Mouse (Mus musculus): Measurements from ENCODE around the gene Slc12a4. TPM values are rescaled to one million over a fixed set of nuclear protein-coding genes. Genes with fewer than 3 reads are reported as not detected.

The Slc12a4 gene
- total RNA-seq, 1 experiment from 2014 or later, result 2.7 TPM

DNA sequence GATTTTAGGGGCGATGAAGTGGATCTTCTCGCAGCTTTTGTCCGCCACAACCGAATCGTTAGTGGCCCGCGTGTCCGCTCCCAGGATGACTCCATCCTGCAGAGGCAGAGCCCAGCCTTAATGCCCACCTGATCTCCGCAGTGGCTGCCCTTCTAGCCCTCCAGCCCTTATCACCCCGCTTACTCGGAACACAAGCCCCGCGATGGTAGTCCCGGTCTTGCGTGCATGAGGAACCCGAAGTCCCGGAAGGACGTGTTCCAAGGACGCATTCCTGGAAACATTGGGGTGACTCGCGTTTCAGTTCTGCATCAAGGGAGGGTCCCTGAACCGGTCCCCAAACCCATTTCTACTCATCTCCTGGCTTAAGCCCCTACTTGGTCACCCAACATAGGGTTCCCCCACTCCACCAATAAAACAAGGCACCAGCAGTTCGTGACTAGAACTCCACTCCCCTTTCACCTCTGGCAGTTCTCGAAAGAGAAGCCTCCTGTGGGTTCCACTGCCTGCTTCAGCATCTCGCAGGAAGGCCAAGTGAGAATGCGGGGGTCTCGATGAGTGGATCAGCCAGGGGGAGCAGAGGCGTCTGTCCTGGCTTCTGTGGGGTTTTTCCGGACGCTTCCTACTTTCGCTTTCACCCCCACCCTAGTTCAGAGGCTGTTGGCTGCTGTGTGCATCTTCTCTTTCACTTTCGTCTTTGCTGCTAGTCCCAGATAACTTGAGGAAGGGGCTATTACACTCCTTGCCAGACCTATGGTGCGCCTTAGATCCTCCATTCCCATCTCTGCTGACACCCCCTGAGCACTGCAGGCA, 28.2 kb downstream of the Slc12a4 start:
- ATAC-seq (ENCODE audit: extremely low read depth, insufficient number of reproducible peaks, low FRiP score, poor library complexity, severe bottlenecking), result peak; percentile 25

- peak; percentile 82 for ATAC-seq (ENCODE audit: extremely low read depth, insufficient number of reproducible peaks, low FRiP score, poor library complexity, severe bottlenecking)
These were observed 28.9 kb downstream of the Slc12a4 start for GRCm38 (mm10) chr8:105936866-105937475.

DNA sequence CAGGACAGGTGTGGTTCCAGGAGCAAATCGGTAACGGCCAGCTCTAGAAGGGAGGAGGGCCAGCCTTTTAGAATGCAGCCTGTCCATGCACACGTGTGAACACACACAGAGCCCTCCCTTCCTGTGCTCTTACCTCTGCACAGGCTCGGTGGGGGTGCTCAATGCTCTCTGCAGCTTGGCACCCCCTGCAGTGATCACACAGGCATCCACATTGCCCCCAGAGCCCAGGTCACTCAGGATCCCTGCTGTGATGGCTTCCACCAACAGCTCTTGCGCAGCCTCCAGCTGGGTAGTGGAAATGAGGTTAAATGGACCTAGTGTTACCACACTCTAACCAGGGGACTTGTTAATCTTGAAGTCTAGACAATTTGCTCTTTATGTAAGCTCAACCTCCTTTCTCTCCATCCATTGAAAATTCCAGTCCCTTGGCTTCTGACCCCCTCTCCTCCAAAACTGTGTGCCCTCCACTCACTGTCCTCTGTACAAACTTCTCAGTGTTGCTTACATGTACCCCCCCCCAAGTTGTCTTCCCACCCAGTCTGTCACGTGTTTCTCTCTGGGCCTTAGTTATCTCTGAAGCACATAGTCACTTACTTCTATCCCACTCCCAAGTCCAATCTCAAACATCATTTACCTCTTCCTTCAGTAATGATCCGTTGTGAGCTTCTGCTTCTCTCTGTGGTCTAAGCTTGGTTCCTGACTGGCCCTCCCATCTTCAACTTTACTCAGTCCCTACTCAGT, 29.9 kb downstream of the Slc12a4 start:
- no peak for ATAC-seq (ENCODE audit: extremely low read depth, insufficient number of reproducible peaks, low FRiP score, poor library complexity, severe bottlenecking)

DNA sequence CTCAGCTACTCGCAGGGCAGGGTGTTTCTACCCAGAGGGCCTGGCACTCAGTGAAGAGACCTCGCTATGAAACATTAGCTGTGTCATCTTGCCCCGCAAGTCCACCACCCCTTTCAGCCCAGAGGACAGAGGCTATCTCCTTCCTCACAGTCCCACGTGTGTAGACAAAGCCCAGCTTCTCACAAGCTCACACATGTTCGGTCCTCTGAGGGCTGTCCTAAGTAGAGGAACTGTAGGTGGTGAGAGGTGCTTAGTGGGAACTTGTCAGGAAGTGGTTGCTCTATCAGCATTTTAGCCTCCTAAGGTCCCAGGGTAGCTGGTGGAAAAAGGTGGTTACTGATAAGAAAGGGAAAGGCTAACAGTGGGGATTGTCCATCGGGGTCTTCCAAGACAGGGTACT, 30.8 kb downstream of the Slc12a4 start:
- no peak for ATAC-seq (ENCODE audit: extremely low read depth, insufficient number of reproducible peaks, low FRiP score, poor library complexity, severe bottlenecking)

- ATAC-seq (ENCODE audit: extremely low read depth, insufficient number of reproducible peaks, low FRiP score, poor library complexity, severe bottlenecking), result no peak
These were observed 32.1 kb downstream of the Slc12a4 start, which contains the start of gene Ctrl for GRCm38 (mm10) chr8:105933762-105934161. TSS of gene Ctrl (minus strand) at chr8:105933862.

DNA sequence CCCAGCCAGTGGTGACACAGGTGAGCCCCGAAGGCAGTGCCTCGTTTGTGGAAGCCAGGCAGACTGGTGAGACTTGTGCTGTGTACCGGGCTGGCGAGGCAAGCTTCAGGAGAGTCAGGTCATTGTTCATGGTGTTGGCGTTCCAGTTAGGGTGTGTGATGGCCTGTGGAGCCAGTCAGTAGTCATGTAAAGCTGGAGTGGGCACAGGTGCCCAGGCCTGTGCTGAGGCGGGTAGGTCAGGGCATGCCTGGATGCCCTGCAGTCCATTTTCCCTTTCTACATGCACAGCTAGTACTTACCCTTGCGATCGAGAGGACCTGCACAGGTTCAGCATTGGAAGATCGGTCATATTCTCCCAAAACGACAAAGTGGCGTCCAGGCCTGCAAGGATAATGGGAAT, 33.4 kb downstream of the Slc12a4 start:
- ATAC-seq (ENCODE audit: extremely low read depth, insufficient number of reproducible peaks, low FRiP score, poor library complexity, severe bottlenecking), result no peak

DNA sequence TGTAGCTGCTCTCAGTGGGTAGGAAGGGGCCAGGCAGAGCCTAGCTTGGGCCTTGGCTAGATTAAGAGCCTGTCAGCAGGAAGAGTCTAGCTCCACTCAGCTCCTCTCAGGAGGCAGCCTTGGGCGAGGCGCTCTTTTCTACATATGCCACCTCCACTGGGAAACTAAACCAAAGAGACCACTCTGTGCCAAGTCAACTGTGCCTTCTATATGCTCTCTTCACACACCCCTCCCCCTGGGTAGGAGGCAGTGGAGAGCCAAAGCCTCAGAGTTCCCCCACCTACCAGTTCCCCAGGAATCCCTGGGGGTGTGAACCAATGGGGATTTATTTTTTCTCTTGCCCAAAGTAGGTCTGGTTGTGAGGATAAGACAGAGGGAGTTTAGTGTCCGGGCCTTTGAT, 34.6 kb downstream of the Slc12a4 start:
- ATAC-seq (ENCODE audit: extremely low read depth, insufficient number of reproducible peaks, low FRiP score, poor library complexity, severe bottlenecking), result no peak

GRCm38 (mm10) chr8:105930602-105931001, 35.3 kb downstream of the Slc12a4 start:
- peak; percentile 82 for ATAC-seq (ENCODE audit: extremely low read depth, insufficient number of reproducible peaks, low FRiP score, poor library complexity, severe bottlenecking)

DNA sequence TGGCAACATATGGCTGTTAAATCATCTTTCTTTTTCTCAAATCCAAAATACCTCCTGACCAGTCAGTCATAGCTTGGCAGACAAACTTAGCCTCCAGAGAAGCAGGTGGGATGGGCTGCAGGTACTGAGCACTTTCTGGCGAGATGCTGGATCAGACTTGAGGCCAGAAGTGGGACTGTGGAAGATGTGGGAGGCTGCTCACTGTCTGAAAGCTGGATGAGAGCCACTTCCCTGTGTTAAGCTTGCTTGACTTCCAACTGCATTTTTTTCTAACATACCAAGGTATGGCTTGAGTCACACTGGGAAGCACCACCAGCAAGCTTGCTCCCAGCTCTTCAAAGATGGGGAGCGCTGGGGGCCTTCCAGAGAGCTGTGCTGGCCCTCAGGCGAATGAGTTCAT, 40.8 kb downstream of the Slc12a4 start:
- no peak for ATAC-seq (ENCODE audit: extremely low read depth, insufficient number of reproducible peaks, low FRiP score, poor library complexity, severe bottlenecking)

DNA sequence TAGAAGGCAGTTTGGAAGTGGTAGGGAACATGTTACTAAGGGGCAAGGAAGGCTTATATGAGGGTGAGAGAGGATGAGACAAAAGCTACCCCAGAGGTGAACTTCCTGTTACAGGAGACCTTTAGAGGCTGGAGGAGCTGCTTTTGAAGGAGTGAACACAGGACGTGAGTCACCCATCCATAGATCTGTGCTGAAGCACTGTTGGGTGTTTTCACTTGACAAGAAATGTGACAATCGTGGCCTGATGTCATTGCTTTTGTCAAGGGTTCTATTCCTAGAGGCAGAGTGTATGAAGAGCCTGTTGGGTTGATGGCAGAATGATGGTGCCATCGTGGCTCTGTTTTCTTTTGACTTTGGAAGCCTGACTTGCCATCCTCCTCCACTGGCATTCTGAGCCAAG, 46.5 kb downstream of the Slc12a4 start:
- no peak for ATAC-seq (ENCODE audit: extremely low read depth, insufficient number of reproducible peaks, low FRiP score, poor library complexity, severe bottlenecking)

DNA sequence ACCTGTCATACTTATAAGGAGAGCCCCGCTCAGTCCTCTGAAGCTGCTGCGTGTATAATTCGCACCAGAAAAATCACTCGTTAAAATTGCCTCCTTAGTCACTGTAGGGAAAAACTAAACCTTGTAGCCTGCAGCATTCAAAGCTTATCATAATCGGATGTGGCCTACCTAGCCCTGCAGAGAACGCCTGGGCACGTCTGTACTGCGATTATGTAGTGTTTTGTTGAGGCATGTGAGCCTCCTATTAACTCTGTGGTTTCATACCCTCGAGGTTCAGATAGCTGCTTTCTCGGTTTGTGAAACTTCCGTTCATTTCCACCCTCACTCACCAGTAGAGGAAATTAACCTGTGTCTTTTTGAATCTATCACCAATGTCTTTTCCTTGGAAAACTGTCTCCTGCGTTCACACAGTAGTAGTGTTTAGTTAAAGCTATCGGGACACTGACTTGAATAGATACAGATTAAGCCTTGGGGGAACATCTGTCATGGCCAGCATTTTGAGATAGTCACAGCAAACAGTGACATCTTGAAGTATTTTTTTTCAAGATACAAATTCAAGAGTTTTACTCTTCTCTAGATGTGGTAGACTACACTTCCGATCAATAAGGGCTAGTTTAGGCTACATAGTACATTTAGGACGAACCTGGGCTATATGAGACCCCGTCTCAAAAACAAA, 64.8 kb downstream of the Slc12a4 start:
- ATAC-seq (ENCODE audit: extremely low read depth, insufficient number of reproducible peaks, low FRiP score, poor library complexity, severe bottlenecking), result no peak

- ATAC-seq (ENCODE audit: extremely low read depth, insufficient number of reproducible peaks, low FRiP score, poor library complexity, severe bottlenecking), result peak; percentile 97
These were observed 65.5 kb downstream of the Slc12a4 start, which contains the start of gene Pskh1 for GRCm38 (mm10) chr8:105900180-105900940. TSS of gene Pskh1 (plus strand) at chr8:105900441.

- no peak for ATAC-seq (ENCODE audit: extremely low read depth, insufficient number of reproducible peaks, low FRiP score, poor library complexity, severe bottlenecking)
These were observed 68.0 kb downstream of the Slc12a4 start for GRCm38 (mm10) chr8:105897801-105898480.

Other genes starting within 250 kb of the Slc12a4 start
- gene Gfod2, start 207.4 kb downstream of the Slc12a4 start, total RNA-seq (2017), result 1.6 and 3.6 TPM in 2 replicates
- 16.9 and 17.2 TPM in 2 replicates for gene Ranbp10, start 138.7 kb downstream of the Slc12a4 start, total RNA-seq (2017)
- 1.3 and 1.5 TPM in 2 replicates for gene Tsnaxip1, start 138.4 kb downstream of the Slc12a4 start, total RNA-seq (2017)
- gene Cenpt, start 112.8 kb downstream of the Slc12a4 start, total RNA-seq (2017), result 6.4 and 10.4 TPM in 2 replicates
- 16.3 and 16.6 TPM in 2 replicates for gene Thap11, start 111.0 kb downstream of the Slc12a4 start, total RNA-seq (2017)
- 18.9 and 23.7 TPM in 2 replicates for gene Nutf2, start 105.5 kb downstream of the Slc12a4 start, total RNA-seq (2017)
- gene Edc4, start 85.2 kb downstream of the Slc12a4 start, total RNA-seq (2017), result 53.4 and 54.1 TPM in 2 replicates
- not detected in 2 replicates for gene Nrn1l, start 72.5 kb downstream of the Slc12a4 start, total RNA-seq (2017)
- 16.8 and 17.8 TPM in 2 replicates for gene Pskh1, start 65.7 kb downstream of the Slc12a4 start, total RNA-seq (2017)
- 3.5 and 5.9 TPM in 2 replicates for gene Ctrl, start 32.2 kb downstream of the Slc12a4 start, total RNA-seq (2017)
- gene Psmb10, start 27.7 kb downstream of the Slc12a4 start, total RNA-seq (2017), result 56.2 and 67.8 TPM in 2 replicates
- not detected in 2 replicates for gene Lcat, start 22.7 kb downstream of the Slc12a4 start, total RNA-seq (2017)
- not detected in 2 replicates for gene Dpep3, start 13.3 kb upstream of the Slc12a4 start, total RNA-seq (2017)
- 19.4 and 19.6 TPM in 2 replicates for gene Dus2, start 25.2 kb upstream of the Slc12a4 start, total RNA-seq (2017)
- not detected in 2 replicates for gene Dpep2nb, start 39.9 kb upstream of the Slc12a4 start, total RNA-seq (2017)
- gene Ddx28, start 45.8 kb upstream of the Slc12a4 start, total RNA-seq (2017), result 7.2 and 7.7 TPM in 2 replicates
- gene Nfatc3, start 92.7 kb upstream of the Slc12a4 start, total RNA-seq (2017), result 104 and 107 TPM in 2 replicates
- 0.25 TPM in 1 of 2 replicates, not detected in the other for gene Esrp2, start 170.9 kb upstream of the Slc12a4 start, total RNA-seq (2017)
- gene Pla2g15, start 184.3 kb upstream of the Slc12a4 start, total RNA-seq (2017), result 8.5 and 13.6 TPM in 2 replicates
- gene Slc7a6, start 202.8 kb upstream of the Slc12a4 start, total RNA-seq (2017), result 9.3 and 11.3 TPM in 2 replicates
- 61.8 and 67.5 TPM in 2 replicates for gene Slc7a6os, start 244.8 kb upstream of the Slc12a4 start, total RNA-seq (2017)
- 21.4 and 21.5 TPM in 2 replicates for gene Prmt7, start 244.8 kb upstream of the Slc12a4 start, total RNA-seq (2017)